Mouse (Mus musculus) lung, postnatal 0 days (tissue): ENCODE data around the gene Cdkal1.

Experiments
- CTCF ChIP-seq: IDR thresholded peaks from 2 replicates; pipeline ENCODE4 v1.5.1; 2016; ENCODE audit warnings: antibody characterized with exemption, mild to moderate bottlenecking
- EP300 ChIP-seq: IDR thresholded peaks from 2 replicates; pipeline ENCODE4 v1.6.1; 2016; ENCODE audit warnings: antibody characterized with exemption, mild to moderate bottlenecking, control low read depth

DNA sequence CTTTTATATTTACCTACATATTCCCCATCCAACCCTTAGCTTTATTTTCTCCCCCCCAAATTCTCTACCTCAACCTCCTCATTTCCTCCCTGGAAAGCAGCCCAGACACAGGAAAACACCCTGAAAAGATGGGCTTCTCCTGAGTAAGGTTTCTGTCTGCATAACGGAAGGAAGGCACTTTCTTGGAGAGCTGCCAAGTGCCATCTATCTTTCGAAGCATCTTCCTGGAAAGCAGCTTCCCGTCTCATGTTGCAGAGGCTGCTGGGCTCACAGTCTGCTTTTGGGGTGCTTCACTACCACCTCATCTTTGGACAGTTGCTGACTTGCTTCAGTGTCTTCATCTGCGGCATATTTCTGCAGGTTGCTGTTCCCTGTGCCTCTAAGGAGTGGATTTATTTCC, 622.8 kb downstream of the Cdkal1 start:
- TF ChIP-seq CTCF (no peak), EP300 (no peak)
